Mouse (Mus musculus): Measurements from ENCODE around the gene Rhobtb1.

The Rhobtb1 gene

DNA sequence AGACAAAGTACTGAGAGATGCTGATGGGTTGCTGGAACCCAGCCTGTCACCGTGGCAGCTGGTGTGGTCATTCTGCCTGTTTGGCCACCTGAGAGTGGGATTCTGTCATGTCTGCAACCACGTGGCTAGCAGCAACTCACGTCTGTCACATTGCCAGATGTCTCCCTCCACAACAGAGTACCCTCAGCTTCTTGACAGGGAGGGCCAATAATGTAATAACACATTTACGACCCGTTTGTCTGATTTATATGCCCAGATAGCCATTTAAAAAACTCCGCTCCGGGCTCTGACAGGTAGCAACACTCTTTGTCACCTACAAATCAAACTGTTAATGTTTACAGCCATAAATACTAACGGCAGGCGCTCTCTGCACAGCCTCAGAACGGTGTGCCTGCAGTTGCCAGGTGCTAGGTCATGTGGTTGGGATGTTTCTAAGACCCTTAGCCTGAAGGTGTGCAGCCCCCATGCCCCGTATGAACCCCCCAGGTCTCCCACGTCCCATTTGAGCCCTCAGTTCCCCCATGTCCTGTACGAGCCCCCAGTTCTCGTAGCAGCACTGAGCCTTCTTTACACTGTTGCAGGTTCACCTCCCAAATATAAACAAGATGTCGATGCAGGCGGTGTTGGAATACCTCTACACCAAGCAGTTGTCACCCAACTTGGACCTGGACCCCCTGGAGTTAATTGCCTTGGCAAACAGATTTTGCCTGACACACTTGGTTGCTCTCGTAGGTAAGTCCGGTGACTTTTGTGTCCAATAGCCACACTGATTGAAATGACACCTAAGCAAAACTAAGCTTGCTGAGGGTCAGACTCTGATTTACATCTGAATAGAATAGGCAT, 127.8 kb downstream of the Rhobtb1 start:
- DNase-seq, result no peak

- no peak for DNase-seq
These were observed 128.4 kb downstream of the Rhobtb1 start for GRCm38 (mm10) chr10:69279607-69279978.

DNA sequence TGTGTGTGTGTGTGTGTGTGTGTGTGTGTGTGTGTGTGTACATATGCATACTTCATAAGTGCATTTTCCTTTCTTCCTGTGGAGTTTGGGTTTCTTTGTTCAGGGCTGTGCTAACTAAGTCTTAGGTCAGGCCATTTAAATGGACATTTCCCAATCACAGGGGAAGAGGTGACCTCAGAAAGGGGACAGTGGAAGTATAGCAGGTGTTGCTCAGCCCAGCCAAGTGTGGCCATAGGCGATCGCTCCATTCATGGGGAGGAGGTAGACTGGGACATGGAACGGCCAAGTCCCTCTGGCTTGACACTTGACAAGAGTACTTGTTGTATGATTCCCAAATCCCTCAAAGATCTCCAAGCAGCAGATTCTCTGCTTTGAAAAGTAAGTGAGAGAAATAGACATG, 135.7 kb downstream of the Rhobtb1 start:
- DNase-seq, result no peak

GRCm38 (mm10) chr10:69288086-69288485, 136.9 kb downstream of the Rhobtb1 start:
- no peak for DNase-seq

- no peak for DNase-seq
These were observed 137.5 kb downstream of the Rhobtb1 start for GRCm38 (mm10) chr10:69288720-69289119.

- no peak for DNase-seq
These were observed 139.5 kb downstream of the Rhobtb1 start for GRCm38 (mm10) chr10:69290736-69291135.

GRCm38 (mm10) chr10:69295919-69296318, 144.7 kb downstream of the Rhobtb1 start:
- no peak for DNase-seq

DNA sequence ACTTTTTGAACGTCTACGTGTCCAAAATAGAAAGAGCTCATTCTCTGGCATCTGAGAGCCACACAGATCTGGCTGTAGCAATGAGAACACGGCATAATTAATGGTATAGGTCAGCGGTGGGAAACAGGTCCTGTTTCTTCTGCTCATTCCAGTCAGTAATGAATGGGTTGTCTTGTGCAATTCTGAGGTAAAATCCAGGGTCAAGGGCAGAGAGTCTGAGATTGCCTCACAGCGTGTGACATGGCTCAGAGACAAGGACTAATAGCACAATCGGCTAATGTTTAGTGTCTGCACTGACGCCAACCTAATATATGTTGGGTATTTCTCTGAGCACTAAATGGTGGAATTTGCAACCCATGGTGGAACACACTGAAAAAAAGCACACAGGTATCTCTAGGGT, 148.8 kb downstream of the Rhobtb1 start:
- no peak for DNase-seq

DNA sequence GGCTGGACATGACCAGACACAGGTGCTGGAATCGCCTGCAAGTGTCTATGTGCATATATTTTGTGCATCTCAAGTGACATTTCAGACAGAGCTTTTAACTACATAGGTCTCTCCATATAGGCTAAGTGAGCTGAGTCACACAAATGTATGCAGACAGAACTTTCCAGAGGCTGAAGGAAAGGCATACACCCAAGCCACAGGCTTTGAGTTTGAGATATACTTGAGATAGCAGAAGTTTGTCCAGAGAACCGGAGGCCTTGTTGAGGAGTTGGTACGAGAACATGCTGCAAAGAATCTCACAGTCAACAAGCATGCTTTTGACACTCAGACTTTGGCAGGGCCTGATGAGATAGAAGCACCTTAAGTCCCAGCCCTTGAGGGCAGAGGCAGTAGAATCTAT, 151.4 kb downstream of the Rhobtb1 start:
- no peak for DNase-seq

GRCm38 (mm10) chr10:69304819-69305218, 153.6 kb downstream of the Rhobtb1 start:
- DNase-seq, result no peak

- no peak for DNase-seq
These were observed 154.4 kb downstream of the Rhobtb1 start for GRCm38 (mm10) chr10:69305600-69305999.

DNA sequence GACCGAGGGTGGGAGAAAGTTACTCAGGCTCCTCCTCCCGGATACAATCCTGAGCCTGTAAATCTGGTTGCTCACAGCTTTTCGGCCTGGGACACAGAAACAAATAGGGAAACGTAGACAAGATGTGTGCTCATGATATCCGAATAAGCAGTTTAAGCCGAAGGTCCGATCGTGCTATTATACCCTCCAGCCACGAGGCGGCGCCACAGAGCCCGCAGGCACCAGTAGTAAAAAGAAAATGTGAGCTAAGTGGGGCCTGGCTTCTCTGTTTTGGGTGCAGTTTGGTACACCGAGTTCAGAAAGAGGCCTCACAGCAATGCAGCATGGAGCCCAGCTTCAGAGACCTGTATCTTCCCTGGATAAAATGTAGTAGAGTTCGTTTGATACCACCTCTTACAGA, 155.0 kb downstream of the Rhobtb1 start:
- no peak for DNase-seq

DNA sequence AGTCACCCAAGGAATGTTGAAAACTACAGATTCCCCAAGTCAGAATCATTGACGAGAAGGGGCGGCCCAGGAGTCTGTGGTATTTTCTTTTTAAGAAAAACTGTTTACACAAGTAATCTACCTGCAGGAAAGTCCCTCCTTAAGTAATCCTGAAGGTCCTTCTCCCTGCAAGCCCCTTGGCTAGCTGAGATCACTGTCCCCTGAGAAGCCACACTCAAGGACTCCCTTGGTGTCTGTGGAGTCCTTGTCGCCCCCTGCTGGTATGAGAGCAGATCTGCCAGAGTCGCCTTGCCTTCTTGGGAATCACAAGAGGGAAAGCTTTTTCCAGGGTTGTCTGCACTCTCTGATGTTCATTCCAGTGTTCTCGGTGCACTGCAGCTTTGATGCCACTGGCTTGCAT, 155.8 kb downstream of the Rhobtb1 start:
- DNase-seq, result no peak

DNA sequence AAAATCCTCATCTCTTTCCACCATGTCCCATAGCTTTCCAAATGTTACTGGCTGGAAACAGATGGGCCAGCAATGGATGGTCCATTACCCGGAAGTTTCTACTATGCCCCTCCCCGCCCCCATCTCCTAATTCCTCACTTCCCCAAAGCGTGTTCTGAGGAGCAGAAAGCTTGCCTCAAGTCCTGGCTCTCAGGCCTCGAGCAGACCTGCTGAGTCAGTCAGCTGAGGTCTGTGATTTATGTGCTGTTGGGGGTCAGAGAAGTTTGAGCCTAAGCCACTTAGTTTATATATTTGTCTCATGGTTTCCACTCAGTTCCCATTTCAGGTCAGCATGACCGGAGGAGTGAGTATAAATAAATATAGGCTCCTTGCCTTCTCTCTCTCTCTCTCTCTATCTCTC, 157.9 kb downstream of the Rhobtb1 start:
- no peak for DNase-seq

DNA sequence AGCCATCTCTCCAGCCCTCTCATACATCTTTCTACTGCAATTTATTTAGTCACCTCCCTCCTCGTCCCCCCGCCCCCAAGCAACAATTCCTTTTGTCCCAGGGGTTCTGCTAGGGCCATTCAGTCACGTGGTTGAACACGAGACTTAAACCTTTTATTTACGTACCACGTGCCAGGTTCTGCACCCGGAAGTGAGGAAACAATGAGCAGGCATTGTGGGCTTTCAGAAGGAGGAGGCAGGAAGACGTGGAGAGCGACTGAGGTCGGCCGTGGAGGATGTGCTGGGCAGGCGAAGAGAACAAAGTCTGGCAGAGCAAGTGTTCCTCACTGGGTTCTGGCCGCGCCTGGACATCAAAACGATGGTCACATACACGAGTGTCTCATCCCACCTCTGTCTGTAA, 160.6 kb downstream of the Rhobtb1 start:
- DNase-seq, result no peak

DNA sequence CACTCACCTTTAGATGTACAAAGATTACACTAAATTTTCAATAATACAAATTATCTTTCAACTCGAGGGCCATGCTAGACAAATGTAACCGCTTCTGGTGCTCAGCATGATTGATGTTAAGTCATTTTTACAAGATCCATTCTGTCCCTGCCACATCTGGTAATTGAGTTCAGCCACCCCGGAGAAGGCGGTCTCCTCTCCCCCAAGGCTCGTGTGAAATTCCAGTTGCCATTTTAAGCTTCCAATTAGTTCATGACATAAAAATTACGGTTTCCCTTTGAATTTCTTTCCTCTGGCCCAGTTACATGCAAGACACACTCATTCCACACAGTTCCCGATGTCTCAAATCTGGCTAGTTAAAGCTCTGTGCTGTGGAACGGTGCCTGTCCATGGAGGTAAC, 162.7 kb downstream of the Rhobtb1 start:
- DNase-seq, result no peak

GRCm38 (mm10) chr10:69318514-69318913, 167.3 kb downstream of the Rhobtb1 start:
- DNase-seq, result no peak

DNA sequence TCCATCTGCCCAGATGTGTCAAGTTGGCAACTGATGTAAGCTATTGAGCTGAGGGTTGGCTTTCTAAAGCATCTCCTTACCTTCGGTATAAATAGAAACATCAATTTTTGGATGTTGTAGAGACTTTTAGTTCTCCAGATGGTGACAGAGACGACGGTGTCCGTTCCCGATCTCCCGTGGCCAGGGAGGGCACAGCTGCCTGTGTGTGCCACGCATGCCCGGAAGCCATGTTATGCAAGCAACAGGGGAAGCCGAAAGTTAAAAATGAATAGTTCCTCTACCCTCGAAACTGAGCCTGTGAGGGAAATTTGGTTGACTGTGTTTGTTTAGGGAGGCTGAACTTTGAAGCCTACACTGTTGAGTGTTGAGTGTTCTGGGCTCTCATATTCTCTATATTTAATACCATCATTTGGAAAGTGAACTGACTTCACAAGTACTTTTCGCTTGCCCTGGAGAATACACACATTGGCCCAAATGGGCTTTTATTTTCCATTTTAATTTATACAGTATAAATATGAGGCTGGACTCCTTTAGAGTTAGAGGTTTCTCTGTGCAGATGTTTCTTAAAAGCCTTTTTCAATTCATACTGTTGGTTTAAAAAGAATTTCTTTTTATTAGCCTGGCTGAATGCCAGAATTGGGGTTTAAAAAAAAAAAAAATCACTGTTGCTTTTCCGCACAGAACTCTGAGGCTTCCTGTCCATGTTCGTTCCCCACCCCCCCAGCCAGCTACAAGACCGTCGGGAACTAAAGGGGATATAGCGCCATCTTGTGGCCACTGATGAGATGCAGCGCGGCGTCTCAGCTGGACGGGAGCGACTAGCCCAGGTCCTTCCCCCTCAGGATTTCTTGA, 169.7 kb downstream of the Rhobtb1 start:
- DNase-seq, result peak; percentile 33

- no peak for DNase-seq
These were observed 170.3 kb downstream of the Rhobtb1 start for GRCm38 (mm10) chr10:69321519-69322035.

GRCm38 (mm10) chr10:69323986-69324385, 172.8 kb downstream of the Rhobtb1 start:
- DNase-seq, result no peak

- no peak for DNase-seq
These were observed 173.6 kb downstream of the Rhobtb1 start for GRCm38 (mm10) chr10:69324816-69325215.

- DNase-seq, result peak; percentile 22
These were observed 175.2 kb downstream of the Rhobtb1 start for GRCm38 (mm10) chr10:69326433-69326832.

DNA sequence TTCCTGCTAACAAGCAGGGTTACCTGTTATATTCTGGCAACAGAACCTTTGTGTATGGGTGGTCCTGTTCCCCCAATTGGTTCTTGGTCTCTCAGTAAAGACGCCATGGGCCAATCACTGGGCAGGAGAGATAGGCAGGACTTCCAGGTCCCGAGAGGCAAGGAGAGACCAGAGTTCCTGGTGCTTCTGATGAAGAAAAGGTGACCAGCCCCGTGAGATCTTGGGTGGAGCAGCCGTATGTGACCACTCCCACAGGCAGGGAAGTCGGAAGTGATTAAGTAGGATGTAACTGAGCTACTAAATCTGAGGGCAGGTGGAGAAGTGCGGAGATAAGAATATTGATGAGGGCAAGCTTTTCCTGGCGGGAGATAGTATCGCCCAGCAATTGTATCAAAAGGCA, 176.1 kb downstream of the Rhobtb1 start:
- DNase-seq, result no peak
